Mouse (Mus musculus) left cerebral cortex, adult 8-10 months (tissue): Measurements from ENCODE around the gene Aldh5a1. TPM values are rescaled to one million over a fixed set of nuclear protein-coding genes. Genes with fewer than 3 reads are reported as not detected.
"Not testable (repeated sequence)": the region's sequence is repeated elsewhere in the genome, so short reads cannot be mapped to it uniquely, and the experiment has no call there.

Experiments
- DNase-seq, 2 experiments: peaks; one replicate each; pipeline ENCODE4 v3.0.0; 2022; ENCODE audit warnings: low spot score in 2 of 2
- total RNA-seq, 4 experiments: library from RNA; stranded (reverse); gene quantifications; 2 replicates each; pipeline ENCODE4 v1.2.4; 2022

Gene Aldh5a1
- total RNA-seq = 10 to 100 TPM; 63.2 to 76.6 (median 69.0) TPM

- DNase-seq = peak; percentile 57 to 63
Observed at GRCm38 (mm10) chr13:24937108-24937838, at the start of gene Aldh5a1. Gene Aldh5a1 (minus strand): TSS chr13:24937661.

- DNase-seq = peak in 1 of 2 experiments; percentile 70
Observed at GRCm38 (mm10) chr13:24985435-24985834, 48.0 kb upstream of the Aldh5a1 start.

- no peak for DNase-seq
Observed at GRCm38 (mm10) chr13:24981031-24981430, 43.6 kb upstream of the Aldh5a1 start.

GRCm38 (mm10) chr13:24977820-24978342 is 40.4 kb upstream of the Aldh5a1 start:
- no peak for DNase-seq

GRCm38 (mm10) chr13:24976384-24976783 is 38.9 kb upstream of the Aldh5a1 start:
- no peak for DNase-seq

- DNase-seq = not testable (repeated sequence)
Observed at GRCm38 (mm10) chr13:24971776-24972175, 34.3 kb upstream of the Aldh5a1 start.

- no peak for DNase-seq
Observed at GRCm38 (mm10) chr13:24965846-24966201, 28.4 kb upstream of the Aldh5a1 start.

- no peak for DNase-seq
Observed at GRCm38 (mm10) chr13:24965130-24965845, 27.8 kb upstream of the Aldh5a1 start.

GRCm38 (mm10) chr13:24962119-24962518 is 24.7 kb upstream of the Aldh5a1 start:
- no peak for DNase-seq

- DNase-seq = no peak
Observed at GRCm38 (mm10) chr13:24960084-24960483, 22.6 kb upstream of the Aldh5a1 start.

GRCm38 (mm10) chr13:24958671-24959070 is 21.2 kb upstream of the Aldh5a1 start:
- no peak for DNase-seq

GRCm38 (mm10) chr13:24955500-24955899 is 18.0 kb upstream of the Aldh5a1 start:
- no peak for DNase-seq

GRCm38 (mm10) chr13:24955091-24955490 is 17.6 kb upstream of the Aldh5a1 start:
- DNase-seq = no peak

- no peak for DNase-seq
Observed at GRCm38 (mm10) chr13:24952659-24953058, 15.2 kb upstream of the Aldh5a1 start.

GRCm38 (mm10) chr13:24948870-24949269 is 11.4 kb upstream of the Aldh5a1 start:
- DNase-seq = no peak

GRCm38 (mm10) chr13:24947158-24947557 is 9.7 kb upstream of the Aldh5a1 start:
- no peak for DNase-seq

- no peak for DNase-seq
Observed at GRCm38 (mm10) chr13:24945567-24945966, 8.1 kb upstream of the Aldh5a1 start.

GRCm38 (mm10) chr13:24943303-24943702 is 5.8 kb upstream of the Aldh5a1 start:
- no peak for DNase-seq

- DNase-seq = peak; percentile 40
Observed at GRCm38 (mm10) chr13:24942512-24943282, 5.2 kb upstream of the Aldh5a1 start, which contains the start of gene Gpld1. Gene Gpld1 (plus strand): TSS chr13:24943152.

- DNase-seq = no peak
Observed at GRCm38 (mm10) chr13:24939472-24939871, 2.0 kb upstream of the Aldh5a1 start.

GRCm38 (mm10) chr13:24938683-24939082 is 1.2 kb upstream of the Aldh5a1 start:
- DNase-seq = peak; percentile 42 to 59

- no peak for DNase-seq
Observed at GRCm38 (mm10) chr13:24937839-24938166, 342 bp upstream of the Aldh5a1 start.
